Mouse (Mus musculus) embryonic facial prominence, embryonic 14.5 days (tissue): ENCODE results near the gene Gm34653. TPM values are rescaled to one million over a fixed set of nuclear protein-coding genes. Genes with fewer than 3 reads are reported as not detected.
A peak's percentile ranks its signal among the peaks of the same experiment; 100 is the strongest.
"Not testable (repeated sequence)": the region's sequence is repeated elsewhere in the genome, so short reads cannot be mapped to it uniquely, and the experiment has no call there.

Source experiments
- ATAC-seq: fragments of 200-750 bp; cut with Nextera tagmentation; 2 replicates; pipeline ENCODE4 v1.8.0; 2017; ENCODE audit warnings: low read depth, moderate number of reproducible peaks, moderate TSS enrichment
- DNase-seq: peaks from one replicate; pipeline ENCODE4 v3.0.0-alpha.2; 2015; ENCODE audit warnings: low spot score
- H3K27ac ChIP-seq: fragments of 300-500 bp; sonication (generic); replicated peaks from 2 replicates; pipeline ENCODE4 v1.5.1; 2014; ENCODE audit warnings: low read depth, mild to moderate bottlenecking, low read length, moderate library complexity
- H3K27me3 ChIP-seq: fragments of 300-500 bp; sonication (generic); replicated peaks from 2 replicates; pipeline ENCODE4 v1.6.1; 2014; ENCODE audit warnings: low read length; ENCODE audit not compliant: control insufficient read depth, insufficient read depth
- H3K36me3 ChIP-seq: fragments of 300-500 bp; sonication (generic); 2 replicates; pipeline ENCODE4 v1.6.1; 2014; ENCODE audit warnings: low read length, mixed read lengths; ENCODE audit not compliant: control insufficient read depth, insufficient read depth
- H3K4me1 ChIP-seq: fragments of 300-500 bp; sonication (generic); 2 replicates; pipeline ENCODE4 v1.6.1; 2014; ENCODE audit warnings: antibody characterized with exemption, low read length; ENCODE audit not compliant: control insufficient read depth, insufficient read depth
- H3K4me2 ChIP-seq: fragments of 300-500 bp; sonication (generic); 2 replicates; pipeline ENCODE4 v1.6.1; 2014; ENCODE audit warnings: low read depth, mild to moderate bottlenecking, low read length, moderate library complexity, mixed read lengths
- H3K4me3 ChIP-seq: fragments of 300-500 bp; sonication (generic); 2 replicates; pipeline ENCODE4 v1.5.1; 2014; ENCODE audit warnings: low read depth, mild to moderate bottlenecking, low read length
- H3K9ac ChIP-seq: fragments of 300-500 bp; sonication (generic); 2 replicates; pipeline ENCODE4 v1.6.1; 2014; ENCODE audit warnings: low read depth, mild to moderate bottlenecking, low read length, moderate library complexity, mixed read lengths
- H3K9me3 ChIP-seq: fragments of 300-500 bp; sonication (generic); 2 replicates; pipeline ENCODE4 v1.6.1; 2016; ENCODE audit warnings: low read length; ENCODE audit not compliant: control insufficient read depth
- WGBS: fragments of 180-500 bp; shearing (Covaris S2); extraction: QIAGEN DNeasy Blood & Tissue Kit; methylation state at CpG from one replicate; pipeline ENCODE4 v1.1.7; 2014; 5-methylcytosine and 5-hydroxymethylcytosine counted together
- polyA plus RNA-seq: library from polyadenylated mRNA; unstranded; fragments of >200 nt; fragmentation: Nextera tagmentation; extraction: Ambion mirVana; gene quantifications from 2 replicates; pipeline ENCODE4 v1.2.1, GENCODE M21; 2014

The Gm34653 gene
- not detected in 2 replicates for polyA plus RNA-seq

- DNase-seq, H3K4me2 ChIP-seq, H3K9ac ChIP-seq, H3K4me1 ChIP-seq, H3K36me3 ChIP-seq, ATAC-seq, H3K27ac ChIP-seq, H3K4me3 ChIP-seq, H3K27me3 ChIP-seq: not testable (repeated sequence)
- peaks cover 13% of the 10 kb centered on the region for H3K9me3 ChIP-seq
- 71% methylated on average over 11 of the region's 11 CpGs for WGBS
These were observed at the start of gene Gm34653 for GRCm38 (mm10) chr2:34832766-34833457. Gm34653 (plus strand) TSS chr2:34833007.

- no peak for DNase-seq
- no peak overlapping the region for H3K4me3 ChIP-seq
- no peak for ATAC-seq
- H3K27ac ChIP-seq: no peak overlapping the region
- WGBS: 90% methylated on average over 14 of the region's 14 CpGs
- H3K27me3 ChIP-seq: no peaks in the 10 kb centered on the region
- H3K4me2 ChIP-seq: no peak overlapping the region
- H3K9me3 ChIP-seq: no peaks in the 10 kb centered on the region
- no peak overlapping the region for H3K9ac ChIP-seq
- no peaks in the 10 kb centered on the region for H3K4me1 ChIP-seq
- peaks cover 69% of the 10 kb centered on the region for H3K36me3 ChIP-seq
These were observed 49.5 kb upstream of the Gm34653 start for GRCm38 (mm10) chr2:34783064-34784020.

- Histone ChIP-seq H3K27ac (no peak overlapping the region), H3K9ac (no peak overlapping the region), H3K4me2 (no peak overlapping the region), H3K9me3 (no peaks in the 10 kb centered on the region), H3K36me3 (peaks cover 62% of the 10 kb centered on the region), H3K4me3 (no peak overlapping the region), H3K27me3 (no peaks in the 10 kb centered on the region), H3K4me1 (no peaks in the 10 kb centered on the region)
- no peak for DNase-seq
- 80% methylated on average over 2 of the region's 2 CpGs for WGBS
- no peak for ATAC-seq
These were observed 48.7 kb upstream of the Gm34653 start for GRCm38 (mm10) chr2:34784085-34784484.

- no peak for ATAC-seq
- peaks cover 23% of the 10 kb centered on the region for H3K36me3 ChIP-seq
- no peak overlapping the region for H3K9ac ChIP-seq
- DNase-seq: no peak
- H3K27ac ChIP-seq: no peak overlapping the region
- no peak overlapping the region for H3K4me2 ChIP-seq
- H3K27me3 ChIP-seq: no peaks in the 10 kb centered on the region
- no peaks in the 10 kb centered on the region for H3K4me1 ChIP-seq
- H3K4me3 ChIP-seq: no peak overlapping the region
- WGBS: 89% methylated on average over 8 of the region's 8 CpGs
- no peaks in the 10 kb centered on the region for H3K9me3 ChIP-seq
These were observed 42.5 kb upstream of the Gm34653 start for GRCm38 (mm10) chr2:34790282-34790681.

- ATAC-seq, H3K4me3 ChIP-seq, H3K9ac ChIP-seq, H3K9me3 ChIP-seq, H3K4me1 ChIP-seq, H3K4me2 ChIP-seq, H3K27ac ChIP-seq, H3K27me3 ChIP-seq, DNase-seq: not testable (repeated sequence)
- H3K36me3 ChIP-seq: peaks cover 21% of the 10 kb centered on the region
- 97% methylated on average over 2 of the region's 2 CpGs for WGBS
These were observed 40.3 kb upstream of the Gm34653 start for GRCm38 (mm10) chr2:34792543-34792942.

GRCm38 (mm10) chr2:34794511-34794910 is 38.3 kb upstream of the Gm34653 start:
- Histone ChIP-seq H3K4me3 (no peak overlapping the region), H3K4me2 (no peak overlapping the region), H3K9ac (no peak overlapping the region), H3K27ac (no peak overlapping the region), H3K27me3 (no peaks in the 10 kb centered on the region), H3K9me3 (no peaks in the 10 kb centered on the region), H3K36me3 (peaks cover 21% of the 10 kb centered on the region), H3K4me1 (peaks cover 5% of the 10 kb centered on the region)
- WGBS: 96% methylated on average over 2 of the region's 2 CpGs
- no peak for ATAC-seq
- no peak for DNase-seq

GRCm38 (mm10) chr2:34795426-34795825 is 37.4 kb upstream of the Gm34653 start:
- no peak for DNase-seq
- no peak overlapping the region for H3K4me2 ChIP-seq
- H3K9me3 ChIP-seq: no peaks in the 10 kb centered on the region
- no peak overlapping the region for H3K4me3 ChIP-seq
- no peak for ATAC-seq
- no peaks in the 10 kb centered on the region for H3K27me3 ChIP-seq
- H3K36me3 ChIP-seq: peaks cover 18% of the 10 kb centered on the region
- no peak overlapping the region for H3K9ac ChIP-seq
- H3K4me1 ChIP-seq: peaks cover 9% of the 10 kb centered on the region
- H3K27ac ChIP-seq: no peak overlapping the region
- 78% methylated on average over 7 of the region's 7 CpGs for WGBS

- DNase-seq (peak; percentile 94), ATAC-seq (peak; percentile 79)
- Histone ChIP-seq H3K9ac (peak within 1 kb of the TSS; percentile 72), H3K4me1 (peaks cover 19% of the 10 kb centered on the region), H3K4me3 (peak within 1 kb of the TSS; percentile 73), H3K27ac (peak within 1 kb of the TSS; percentile 82), H3K36me3 (peaks cover 26% of the 10 kb centered on the region; the same call in 1 of the 2 replicates), H3K27me3 (no peaks in the 10 kb centered on the region), H3K9me3 (no peaks in the 10 kb centered on the region), H3K4me2 (peak within 1 kb of the TSS; percentile 75)
- WGBS: 4% methylated on average over 38 of the region's 44 CpGs
These were observed 33.2 kb upstream of the Gm34653 start, which contains the start of gene Rabepk for GRCm38 (mm10) chr2:34799357-34800256. Rabepk (minus strand) TSS chr2:34799912.
